Mouse (Mus musculus): ENCODE results near the gene Rptor. TPM values are rescaled to one million over a fixed set of nuclear protein-coding genes. Genes with fewer than 3 reads are reported as not detected.

Rptor gene
- total and polyA plus RNA-seq, 3 experiments: 33.9 to 34.9 TPM; not detected in 1

- Histone ChIP-seq H3K4me3 (ENCODE audit: control insufficient read depth in 1 of 2, insufficient read depth in 1 of 2, low read depth in 2 of 2, low read length in 2 of 2) (no peak overlapping the region), H3K9ac (ENCODE audit: control insufficient read depth, low read depth, low read length, poor library complexity, severe bottlenecking) (no peak overlapping the region), H3K9me3 (replicated peaks; ENCODE audit: insufficient read depth, low read length) (no peaks in the 10 kb centered on the region), H3K27ac (ENCODE audit: control insufficient read depth, low read depth, low read length) (no peak overlapping the region), H3K27me3 (ENCODE audit: control insufficient read depth in 1 of 2, insufficient read depth in 2 of 2, low read length in 2 of 2) (no peaks in the 10 kb centered on the region), H3K79me2 (ENCODE audit: control insufficient read depth, insufficient read depth, low read length, poor library complexity) (peaks cover 43% of the 10 kb centered on the region), H3K4me1 (ENCODE audit: control insufficient read depth in 1 of 2, insufficient read depth in 2 of 2, low read length in 2 of 2) (no peaks in the 10 kb centered on the region), H3K36me3 (ENCODE audit: control insufficient read depth in 1 of 2, insufficient read depth in 2 of 2, low read length in 2 of 2) (no peaks in the 10 kb centered on the region; a peak in 1 of 4 replicates)
- no peak for DNase-seq (ENCODE audit: low read depth, low spot score)
- TF ChIP-seq SMC3 (IDR thresholded peaks at IDR 0.05; ENCODE audit: low read depth, low read length): no peak
- no peak for TF ChIP-seq POLR2A (IDR thresholded peaks at IDR 0.05; ENCODE audit: control insufficient read depth in 1 of 2, insufficient read depth in 1 of 2, low read depth in 1 of 2, low read length in 2 of 2, poor library complexity in 1 of 2)
- TF ChIP-seq UBTF (IDR thresholded peaks at IDR 0.05; ENCODE audit: borderline replicate concordance, insufficient read depth, low read depth, low read length): no peak
- no peak for TF ChIP-seq RCOR1 (IDR thresholded peaks at IDR 0.05; ENCODE audit: low read depth, low read length)
- TF ChIP-seq USF1 (IDR thresholded peaks at IDR 0.05; ENCODE audit: low read depth, low read length): no peak
- TF ChIP-seq MEF2A (IDR thresholded peaks at IDR 0.05; ENCODE audit: extremely low read depth, insufficient replicate concordance, low read depth, low read length, poor library complexity, severe bottlenecking): no peak
- no peak for TF ChIP-seq ZNF384 (IDR thresholded peaks at IDR 0.05; ENCODE audit: low read depth, low read length)
- TF ChIP-seq CTCF (IDR thresholded peaks at IDR 0.05 in 2 of 3, conservative IDR thresholded peaks at IDR 0.05 in 1 of 3; ENCODE audit: control insufficient read depth in 1 of 3, insufficient read depth in 1 of 3, low read depth in 2 of 3, low read length in 3 of 3, poor library complexity in 1 of 3, severe bottlenecking in 1 of 3): no peak
- TF ChIP-seq MYC (IDR thresholded peaks at IDR 0.05; ENCODE audit: low read depth, low read length): no peak
- no peak for TF ChIP-seq POLR2AphosphoS5 (IDR thresholded peaks at IDR 0.05; ENCODE audit: borderline replicate concordance, low read depth, low read length)
- TF ChIP-seq CHD2 (IDR thresholded peaks at IDR 0.05; ENCODE audit: low read length): no peak
- no peak for TF ChIP-seq MAZ (IDR thresholded peaks at IDR 0.05; ENCODE audit: low read depth, low read length)
- TF ChIP-seq TAL1 (IDR thresholded peaks at IDR 0.05; ENCODE audit: low read length): no peak
- no peak for TF ChIP-seq E2F4 (IDR thresholded peaks at IDR 0.05; ENCODE audit: borderline replicate concordance, low read depth, low read length)
Observed at GRCm38 (mm10) chr11:119637519-119637918, 34.8 kb downstream of the Rptor start.

- Histone ChIP-seq H3K36me3 (ENCODE audit: control insufficient read depth in 1 of 2, insufficient read depth in 2 of 2, low read length in 2 of 2) (no peaks in the 10 kb centered on the region; a peak in 1 of 4 replicates), H3K79me2 (ENCODE audit: control insufficient read depth, insufficient read depth, low read length, poor library complexity) (peaks cover 37% of the 10 kb centered on the region), H3K4me1 (ENCODE audit: control insufficient read depth in 1 of 2, insufficient read depth in 2 of 2, low read length in 2 of 2) (no peaks in the 10 kb centered on the region)
Observed at GRCm38 (mm10) chr11:119640491-119640890, 37.8 kb downstream of the Rptor start.

More at GRCm38 (mm10) chr11:119640491-119640890, 37.8 kb downstream of the Rptor start:
- Histone ChIP-seq H3K9me3 (replicated peaks; ENCODE audit: insufficient read depth, low read length) (no peaks in the 10 kb centered on the region), H3K27ac (ENCODE audit: control insufficient read depth, low read depth, low read length) (no peak overlapping the region), H3K9ac (ENCODE audit: control insufficient read depth, low read depth, low read length, poor library complexity, severe bottlenecking) (no peak overlapping the region), H3K4me3 (ENCODE audit: control insufficient read depth in 1 of 2, insufficient read depth in 1 of 2, low read depth in 2 of 2, low read length in 2 of 2) (no peak overlapping the region), H3K27me3 (ENCODE audit: control insufficient read depth in 1 of 2, insufficient read depth in 2 of 2, low read length in 2 of 2) (no peaks in the 10 kb centered on the region)
- TF ChIP-seq RCOR1 (IDR thresholded peaks at IDR 0.05; ENCODE audit: low read depth, low read length) (no peak), NRF1 (IDR thresholded peaks at IDR 0.05; ENCODE audit: insufficient read depth, low read depth, low read length, poor library complexity, severe bottlenecking) (no peak), MYC (IDR thresholded peaks at IDR 0.05; ENCODE audit: low read depth, low read length) (no peak), POLR2AphosphoS2 (IDR thresholded peaks at IDR 0.05; ENCODE audit: low read length) (no peak), NELFE (IDR thresholded peaks at IDR 0.05; ENCODE audit: low read depth, low read length) (no peak), KAT2A (conservative IDR thresholded peaks at IDR 0.05; ENCODE audit: low read depth, low read length) (no peak), RAD21 (IDR thresholded peaks at IDR 0.05; ENCODE audit: low read depth, low read length) (no peak), MXI1 (IDR thresholded peaks at IDR 0.05; ENCODE audit: low read depth, low read length) (no peak), ETS1 (IDR thresholded peaks at IDR 0.05; ENCODE audit: low read depth, low read length) (no peak), ZKSCAN1 (IDR thresholded peaks at IDR 0.05; ENCODE audit: low read depth, low read length) (no peak), MAX (IDR thresholded peaks at IDR 0.05; ENCODE audit: low read length) (no peak), GABPA (IDR thresholded peaks at IDR 0.05; ENCODE audit: low read depth, low read length) (no peak)
- no peak for DNase-seq (ENCODE audit: low read depth, low spot score)

Data from MEL (cell line).